Mouse (Mus musculus): ENCODE measurements around the gene 2210408I21Rik. TPM values are rescaled to one million over a fixed set of nuclear protein-coding genes. Genes with fewer than 3 reads are reported as not detected.

2210408I21Rik gene
- total RNA-seq, 1 experiment, result 7.6 TPM

DNA sequence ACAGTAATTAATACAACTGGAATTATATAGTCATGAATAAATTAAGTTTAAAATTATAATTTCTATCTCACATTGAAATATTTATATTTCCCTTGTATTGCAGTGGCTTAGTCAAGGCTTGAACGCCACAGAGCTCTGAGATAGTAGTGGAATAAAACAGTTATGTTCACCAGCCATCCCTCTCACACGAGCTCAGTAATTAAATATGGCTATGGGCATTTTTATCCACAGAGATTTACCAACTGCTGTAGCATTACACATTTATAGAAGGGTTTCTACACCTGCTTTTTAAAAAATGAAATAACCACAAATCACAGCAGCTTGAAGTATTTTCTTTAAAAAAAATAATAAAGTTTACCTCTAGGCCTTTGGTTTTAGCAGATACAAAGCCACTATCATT, 261.0 kb downstream of the 2210408I21Rik start:
- no peaks in the 10 kb centered on the region for H3K36me3 ChIP-seq (ENCODE audit: control insufficient read depth, insufficient read depth, low read length, poor library complexity, severe bottlenecking)
- TF ChIP-seq CHD2 (IDR thresholded peaks at IDR 0.05; ENCODE audit: low read depth, low read length), result no peak
- no peak for TF ChIP-seq MAFK (IDR thresholded peaks at IDR 0.05; ENCODE audit: insufficient read depth, low read depth, low read length)
- no peak for TF ChIP-seq ZNF384 (IDR thresholded peaks at IDR 0.05; ENCODE audit: low read depth, low read length)
- no peak for TF ChIP-seq ZC3H11A (IDR thresholded peaks at IDR 0.05; ENCODE audit: borderline replicate concordance, low read depth, low read length)
- no peak for TF ChIP-seq HCFC1 (IDR thresholded peaks at IDR 0.05; ENCODE audit: borderline replicate concordance, insufficient read depth, low read length)
- H3K27ac ChIP-seq (ENCODE audit: insufficient read depth, low read depth, low read length, poor library complexity, severe bottlenecking), result no peak overlapping the region
- no peaks in the 10 kb centered on the region for H3K9me3 ChIP-seq (ENCODE audit: control insufficient read depth, insufficient read depth, low read depth, low read length)
- H3K4me3 ChIP-seq (ENCODE audit: insufficient read depth in 1 of 2, low read depth in 1 of 2, low read length in 2 of 2, poor library complexity in 1 of 2, severe bottlenecking in 1 of 2), result no peak overlapping the region
- in situ Hi-C loops (cut with MboI; ENCODE audit: low sequenced_read_pairs in 2 of 2, unreplicated experiment in 2 of 2), result no loop called here
- H3K9ac ChIP-seq (ENCODE audit: insufficient read depth, low read depth, low read length, poor library complexity, severe bottlenecking), result no peak overlapping the region
- DNase-seq (ENCODE audit: low read depth, low spot score), result no peak
- no peaks in the 10 kb centered on the region for H3K4me1 ChIP-seq (ENCODE audit: control insufficient read depth in 2 of 2, insufficient read depth in 2 of 2, low read length in 2 of 2, poor library complexity in 1 of 2)

DNA sequence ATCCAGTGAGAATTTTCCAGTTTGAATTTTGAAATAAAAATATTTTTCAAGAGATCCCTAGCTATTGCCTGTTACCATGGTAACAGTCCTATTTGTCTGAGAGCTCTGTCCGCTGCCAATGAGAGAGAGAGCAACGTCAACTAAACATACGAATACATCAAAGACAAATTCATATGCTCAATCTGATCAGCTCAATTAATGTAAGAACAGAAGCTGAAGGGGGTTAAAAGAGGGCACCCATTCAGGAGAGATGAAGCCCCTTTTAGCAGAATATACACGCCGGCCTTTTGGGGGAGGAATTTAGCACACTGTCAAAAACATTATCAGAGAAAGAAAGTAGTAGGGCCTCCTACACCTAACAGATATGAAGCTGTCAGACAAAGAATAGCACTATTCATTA, 261.6 kb downstream of the 2210408I21Rik start:
- no peaks in the 10 kb centered on the region for H3K36me3 ChIP-seq (ENCODE audit: control insufficient read depth, insufficient read depth, low read length, poor library complexity, severe bottlenecking)
- H3K9ac ChIP-seq (ENCODE audit: insufficient read depth, low read depth, low read length, poor library complexity, severe bottlenecking), result no peak overlapping the region
- no peaks in the 10 kb centered on the region for H3K9me3 ChIP-seq (ENCODE audit: control insufficient read depth, insufficient read depth, low read depth, low read length)
- no peaks in the 10 kb centered on the region for H3K4me1 ChIP-seq (ENCODE audit: control insufficient read depth in 2 of 2, insufficient read depth in 2 of 2, low read length in 2 of 2, poor library complexity in 1 of 2)
- in situ Hi-C loops (cut with MboI; ENCODE audit: low sequenced_read_pairs in 2 of 2, unreplicated experiment in 2 of 2), result no loop called here
- no peak for DNase-seq (ENCODE audit: low read depth, low spot score)
- H3K27ac ChIP-seq (ENCODE audit: insufficient read depth, low read depth, low read length, poor library complexity, severe bottlenecking), result no peak overlapping the region
- no peak overlapping the region for H3K4me3 ChIP-seq (ENCODE audit: insufficient read depth in 1 of 2, low read depth in 1 of 2, low read length in 2 of 2, poor library complexity in 1 of 2, severe bottlenecking in 1 of 2)
- TF ChIP-seq CHD2 (IDR thresholded peaks at IDR 0.05; ENCODE audit: low read depth, low read length), result no peak
- no peak for TF ChIP-seq MAFK (IDR thresholded peaks at IDR 0.05; ENCODE audit: insufficient read depth, low read depth, low read length)
- TF ChIP-seq ZNF384 (IDR thresholded peaks at IDR 0.05; ENCODE audit: low read depth, low read length), result no peak
- no peak for TF ChIP-seq ZC3H11A (IDR thresholded peaks at IDR 0.05; ENCODE audit: borderline replicate concordance, low read depth, low read length)
- TF ChIP-seq HCFC1 (IDR thresholded peaks at IDR 0.05; ENCODE audit: borderline replicate concordance, insufficient read depth, low read length), result no peak

DNA sequence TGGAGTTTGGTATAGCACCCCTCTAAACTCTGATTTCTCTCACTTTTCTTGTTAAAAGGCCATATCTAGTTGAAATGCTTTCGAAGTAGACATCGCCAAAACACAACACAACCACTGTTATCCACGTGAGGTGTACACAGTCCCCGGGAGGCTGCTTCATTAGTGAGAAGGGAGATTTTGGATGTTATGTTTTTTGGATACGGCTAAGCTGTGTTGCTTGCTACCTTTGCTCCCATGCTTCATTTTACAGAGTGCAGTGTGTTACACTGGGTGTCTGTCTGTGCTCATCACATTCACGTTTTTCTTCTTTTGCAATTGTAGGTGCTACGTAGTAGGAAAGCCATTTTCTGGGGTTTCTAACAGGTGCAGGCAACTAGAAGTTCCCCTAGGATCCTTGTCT, 262.3 kb downstream of the 2210408I21Rik start:
- in situ Hi-C loops (cut with MboI; ENCODE audit: low sequenced_read_pairs in 2 of 2, unreplicated experiment in 2 of 2), result no loop called here
- no peak for TF ChIP-seq ZC3H11A (IDR thresholded peaks at IDR 0.05; ENCODE audit: borderline replicate concordance, low read depth, low read length)
- no peak for TF ChIP-seq ZNF384 (IDR thresholded peaks at IDR 0.05; ENCODE audit: low read depth, low read length)
- no peak for TF ChIP-seq CHD2 (IDR thresholded peaks at IDR 0.05; ENCODE audit: low read depth, low read length)
- TF ChIP-seq MAFK (IDR thresholded peaks at IDR 0.05; ENCODE audit: insufficient read depth, low read depth, low read length), result no peak
- TF ChIP-seq HCFC1 (IDR thresholded peaks at IDR 0.05; ENCODE audit: borderline replicate concordance, insufficient read depth, low read length), result no peak
- no peak overlapping the region for H3K27ac ChIP-seq (ENCODE audit: insufficient read depth, low read depth, low read length, poor library complexity, severe bottlenecking)

DNA sequence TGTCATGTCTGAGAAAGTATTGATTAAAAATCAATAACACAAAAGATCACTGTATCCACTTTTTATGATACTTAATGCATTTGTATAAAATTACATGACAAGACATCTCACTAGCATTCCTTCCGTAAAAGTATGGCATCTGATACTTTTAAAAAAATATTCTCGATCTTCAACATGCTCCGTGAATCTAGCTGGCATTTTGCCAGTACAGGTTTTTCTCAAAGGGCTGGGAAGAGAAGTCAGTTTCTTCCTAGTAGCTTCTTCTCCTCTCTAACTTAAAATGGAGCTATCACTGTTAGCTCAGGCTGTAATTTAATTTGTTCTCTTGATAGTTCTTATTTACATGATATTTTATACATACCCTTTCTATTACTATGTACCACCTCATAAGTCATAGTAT, 263.1 kb downstream of the 2210408I21Rik start:
- Histone ChIP-seq H3K36me3 (ENCODE audit: control insufficient read depth, insufficient read depth, low read length, poor library complexity, severe bottlenecking) (no peaks in the 10 kb centered on the region), H3K9ac (ENCODE audit: insufficient read depth, low read depth, low read length, poor library complexity, severe bottlenecking) (no peak overlapping the region), H3K9me3 (ENCODE audit: control insufficient read depth, insufficient read depth, low read depth, low read length) (no peaks in the 10 kb centered on the region), H3K4me1 (ENCODE audit: control insufficient read depth in 2 of 2, insufficient read depth in 2 of 2, low read length in 2 of 2, poor library complexity in 1 of 2) (no peaks in the 10 kb centered on the region), H3K4me3 (ENCODE audit: insufficient read depth in 1 of 2, low read depth in 1 of 2, low read length in 2 of 2, poor library complexity in 1 of 2, severe bottlenecking in 1 of 2) (no peak overlapping the region), H3K27ac (ENCODE audit: insufficient read depth, low read depth, low read length, poor library complexity, severe bottlenecking) (no peak overlapping the region)
- DNase-seq (ENCODE audit: low read depth, low spot score), result no peak
- TF ChIP-seq CHD2 (IDR thresholded peaks at IDR 0.05; ENCODE audit: low read depth, low read length), result no peak
- in situ Hi-C loops (cut with MboI; ENCODE audit: low sequenced_read_pairs in 2 of 2, unreplicated experiment in 2 of 2), result no loop called here

More for the DNA sequence above, 262.3 kb downstream of the 2210408I21Rik start:
- no peak overlapping the region for H3K4me3 ChIP-seq (ENCODE audit: insufficient read depth in 1 of 2, low read depth in 1 of 2, low read length in 2 of 2, poor library complexity in 1 of 2, severe bottlenecking in 1 of 2)
- no peak for DNase-seq (ENCODE audit: low read depth, low spot score)
- no peaks in the 10 kb centered on the region for H3K4me1 ChIP-seq (ENCODE audit: control insufficient read depth in 2 of 2, insufficient read depth in 2 of 2, low read length in 2 of 2, poor library complexity in 1 of 2)
- no peaks in the 10 kb centered on the region for H3K9me3 ChIP-seq (ENCODE audit: control insufficient read depth, insufficient read depth, low read depth, low read length)
- H3K9ac ChIP-seq (ENCODE audit: insufficient read depth, low read depth, low read length, poor library complexity, severe bottlenecking), result no peak overlapping the region
- H3K36me3 ChIP-seq (ENCODE audit: control insufficient read depth, insufficient read depth, low read length, poor library complexity, severe bottlenecking), result no peaks in the 10 kb centered on the region

DNA sequence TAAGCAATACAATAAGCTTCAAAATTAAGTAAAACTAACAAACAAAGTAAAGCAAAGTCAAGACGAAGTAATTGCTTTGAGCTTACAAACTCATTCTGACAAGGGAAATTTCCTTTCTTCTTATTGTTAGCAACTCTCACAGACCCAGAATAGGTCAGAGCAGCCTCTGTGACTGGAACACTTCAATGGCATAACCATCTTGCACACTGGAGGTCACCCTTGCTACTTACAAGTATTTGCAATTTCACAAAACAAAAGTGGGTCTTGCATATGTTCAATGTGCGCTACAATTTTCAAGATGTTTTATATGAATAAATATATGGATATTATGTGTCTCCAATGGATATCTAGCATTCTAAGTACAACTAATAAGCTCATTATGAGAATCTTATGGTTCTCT, 265.4 kb downstream of the 2210408I21Rik start:
- no peak overlapping the region for H3K4me3 ChIP-seq (ENCODE audit: insufficient read depth in 1 of 2, low read depth in 1 of 2, low read length in 2 of 2, poor library complexity in 1 of 2, severe bottlenecking in 1 of 2)
- in situ Hi-C loops (cut with MboI; ENCODE audit: low sequenced_read_pairs in 2 of 2, unreplicated experiment in 2 of 2), result no loop called here
- TF ChIP-seq ZNF384 (IDR thresholded peaks at IDR 0.05; ENCODE audit: low read depth, low read length) (no peak), CHD2 (IDR thresholded peaks at IDR 0.05; ENCODE audit: low read depth, low read length) (no peak), ZC3H11A (IDR thresholded peaks at IDR 0.05; ENCODE audit: borderline replicate concordance, low read depth, low read length) (no peak), MAFK (IDR thresholded peaks at IDR 0.05; ENCODE audit: insufficient read depth, low read depth, low read length) (no peak), HCFC1 (IDR thresholded peaks at IDR 0.05; ENCODE audit: borderline replicate concordance, insufficient read depth, low read length) (no peak)
- no peak for DNase-seq (ENCODE audit: low read depth, low spot score)
- H3K9me3 ChIP-seq (ENCODE audit: control insufficient read depth, insufficient read depth, low read depth, low read length), result no peaks in the 10 kb centered on the region
- no peaks in the 10 kb centered on the region for H3K36me3 ChIP-seq (ENCODE audit: control insufficient read depth, insufficient read depth, low read length, poor library complexity, severe bottlenecking)
- H3K27ac ChIP-seq (ENCODE audit: insufficient read depth, low read depth, low read length, poor library complexity, severe bottlenecking), result no peak overlapping the region
- H3K9ac ChIP-seq (ENCODE audit: insufficient read depth, low read depth, low read length, poor library complexity, severe bottlenecking), result no peak overlapping the region
- H3K4me1 ChIP-seq (ENCODE audit: control insufficient read depth in 2 of 2, insufficient read depth in 2 of 2, low read length in 2 of 2, poor library complexity in 1 of 2), result no peaks in the 10 kb centered on the region
